Mouse (Mus musculus) CD8-positive naive resting alpha-beta T cell, adult 57 days (primary cell): ENCODE measurements around the gene Crisp2. TPM values are rescaled to one million over a fixed set of nuclear protein-coding genes. Genes with fewer than 3 reads are reported as not detected.

Source experiments
- total RNA-seq: library from RNA; stranded (reverse); gene quantifications from one replicate; pipeline ENCODE4 v1.2.4, GENCODE M21; 2023

The Crisp2 gene
- not detected for total RNA-seq

GRCm38 (mm10) chr17:40806953-40807572 is at the start of gene Crisp2:
Gene Crisp2, minus strand, starts transcription at chr17:40807003.

DNA sequence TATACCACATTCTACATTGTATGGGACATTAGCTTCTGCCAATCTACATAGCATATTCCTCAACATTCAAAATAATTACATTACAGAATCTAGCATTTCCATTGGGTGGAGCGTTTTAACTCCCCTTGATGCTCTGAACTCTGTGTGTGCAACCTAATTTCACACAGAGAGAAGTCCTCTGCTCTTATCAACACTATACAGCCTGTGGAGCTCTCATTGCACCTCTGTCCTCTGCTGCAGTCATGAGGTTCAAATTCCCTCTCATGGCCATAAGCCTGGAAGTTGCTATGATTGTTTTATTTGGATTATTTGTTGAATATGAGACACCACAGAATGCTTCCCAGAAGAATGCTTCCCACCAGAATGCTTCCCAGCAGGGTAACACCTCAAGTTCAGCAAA is 4.1 kb upstream of the Crisp2 start, which contains the start of gene Rhag:
TSS of gene Rhag (plus strand) at position 193 of the 400 bp plus-strand sequence.

DNA sequence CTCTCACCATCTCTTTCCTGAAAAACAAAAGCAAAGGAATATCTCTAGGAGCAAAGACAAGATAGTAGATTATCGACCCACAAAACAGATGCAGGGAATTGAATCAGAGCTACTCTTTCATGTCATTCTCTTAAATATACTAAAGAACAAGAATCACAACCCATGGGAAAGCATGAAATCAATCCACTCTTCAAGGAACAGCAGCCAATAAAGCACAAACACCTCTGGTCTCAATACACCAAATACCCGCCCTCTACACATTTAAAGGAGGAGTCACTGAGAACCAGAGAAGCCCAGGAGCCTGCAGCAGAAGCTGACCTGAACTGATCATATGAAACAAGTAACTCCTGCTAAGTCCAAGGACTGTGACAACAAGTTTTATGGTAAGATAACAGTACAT is 80.0 kb downstream of the Crisp2 start, which contains the start of gene Esp1:
TSS of gene Esp1 (plus strand) at position 301 of the 400 bp plus-strand sequence.

Other genes starting within 250 kb of the Crisp2 start
- gene Esp6, start 245.5 kb downstream of the Crisp2 start, total RNA-seq = not detected
- gene Esp4, start 208.4 kb downstream of the Crisp2 start, total RNA-seq = not detected
- not detected for gene Esp3, start 174.9 kb downstream of the Crisp2 start, total RNA-seq
- not detected for gene Esp1, start 79.9 kb downstream of the Crisp2 start, total RNA-seq
- gene Rhag, start 4.1 kb upstream of the Crisp2 start, total RNA-seq = not detected
- not detected for gene 9130008F23Rik, start 73.6 kb upstream of the Crisp2 start, total RNA-seq
- gene Glyatl3, start 107.3 kb upstream of the Crisp2 start, total RNA-seq = not detected
- gene Mut, start 127.7 kb upstream of the Crisp2 start, total RNA-seq = 16.9 TPM
- gene Cenpq, start 128.0 kb upstream of the Crisp2 start, total RNA-seq = 42.4 TPM